19 mouse cellular contexts compared by ENCODE assay signal in genomic region chr11:52761800-52762199, GRCm38 (mm10). TPM values are rescaled to one million over a fixed set of nuclear protein-coding genes. Genes with fewer than 3 reads are reported as not detected.
DNase-seq lines count a peak whose midpoint lies in the region; ATAC-seq and TF ChIP-seq lines count a peak whose summit lies in the region.
"Had no signal": no experiment of that assay in that cellular context is flagged by ENCODE, and none has a peak within 500 bp of the region (broad histone marks: within the 10 kb centered on the region; RNA-seq: fewer than 3 reads in every experiment).

No protein-coding gene starts in this region.

- no peak overlapping the region for H3K9ac ChIP-seq in hindbrain, embryonic 11.5 days (ENCODE audit: low read depth, low read length)
- H3K9ac ChIP-seq: embryonic facial prominence, embryonic 15.5 days; forebrain, embryonic 13.5 days; heart, embryonic 15.5 days; hindbrain, embryonic 15.5 days had no signal

- no peaks in the 10 kb centered on the region for H3K9me3 ChIP-seq in hindbrain, embryonic 11.5 days (ENCODE audit: control insufficient read depth, low read length)
- H3K9me3 ChIP-seq: embryonic facial prominence, embryonic 15.5 days; forebrain, embryonic 13.5 days; heart, embryonic 15.5 days; hindbrain, embryonic 15.5 days had no signal

- H3K4me2 ChIP-seq in hindbrain, embryonic 11.5 days (replicated peaks; ENCODE audit: low read depth, low read length): no peak overlapping the region
- H3K4me2 ChIP-seq: embryonic facial prominence, embryonic 15.5 days; forebrain, embryonic 13.5 days; heart, embryonic 15.5 days; hindbrain, embryonic 15.5 days had no signal

- no peaks in the 10 kb centered on the region for H3K4me1 ChIP-seq in cortical plate, adult 2 months (ENCODE audit: control insufficient read depth, insufficient read depth, low read length)
- peaks cover 9% of the 10 kb centered on the region for H3K4me1 ChIP-seq in hindbrain, embryonic 11.5 days (replicated peaks; ENCODE audit: control insufficient read depth, insufficient read depth, low read length)

- H3K36me3 ChIP-seq in hindbrain, embryonic 11.5 days (ENCODE audit: control insufficient read depth, insufficient read depth, low read length): no peaks in the 10 kb centered on the region
- H3K36me3 ChIP-seq: embryonic facial prominence, embryonic 15.5 days; heart, embryonic 15.5 days; hindbrain, embryonic 15.5 days had no signal

- peaks cover 37% of the 10 kb centered on the region for H3K27me3 ChIP-seq in hindbrain, embryonic 11.5 days (ENCODE audit: control insufficient read depth, insufficient read depth, low read length)

- no peak for TF ChIP-seq POLR2A in cortical plate, adult 2 months (IDR thresholded peaks at IDR 0.05; ENCODE audit: extremely low read depth, insufficient read depth, low read length)

- ATAC-seq in hindbrain, embryonic 11.5 days (ENCODE audit: low FRiP score): no peak
- ATAC-seq: activated CD4-positive, CD25-positive, alpha-beta regulatory T cell, adult 4 months; forebrain, embryonic 13.5 days had no signal

- H3K4me3 ChIP-seq in layer of hippocampus, adult 2 months: no peak overlapping the region
- no peak overlapping the region for H3K4me3 ChIP-seq in cortical plate, adult 2 months (ENCODE audit: insufficient read depth, low read length)
- H3K4me3 ChIP-seq in hindbrain, embryonic 11.5 days (ENCODE audit: low read depth, low read length): no peak overlapping the region
- H3K4me3 ChIP-seq: embryonic facial prominence, embryonic 15.5 days; forebrain, embryonic 13.5 days; heart, embryonic 15.5 days; hindbrain, embryonic 15.5 days had no signal

- DNase-seq in embryo, embryonic 11 days: peak; percentile 15
- DNase-seq in embryo, embryonic 10 days (ENCODE audit: low spot score): no peak
- DNase-seq in layer of hippocampus, adult 2 months (ENCODE audit: low spot score in 2 of 2): no peak
- DNase-seq in layer of hippocampus, postnatal 36 days: no peak
- peak; percentile 5 for DNase-seq in thymus, postnatal 25 days
- DNase-seq in thymus, adult 18-20 months: no peak
- DNase-seq in hindbrain, embryonic 11.5 days (ENCODE audit: low spot score): no peak
- DNase-seq: cerebellum, adult 11-12 months; kidney, postnatal 10 days; liver; retina, postnatal 1 day had no signal

- peak; percentile 59 for TF ChIP-seq CTCF in layer of hippocampus, adult 2 months (conservative IDR thresholded peaks at IDR 0.05)
- TF ChIP-seq CTCF in cortical plate, adult 2 months (IDR thresholded peaks at IDR 0.05; ENCODE audit: extremely low read depth, insufficient read depth, low read length): 0 out of 2 replicates have a peak, but pooled peaks have one; percentile 12

- 78% methylated on average over 1 of the region's 1 CpGs for WGBS in hindbrain, embryonic 11.5 days

- H3K27ac ChIP-seq in layer of hippocampus, adult 2 months: no peak overlapping the region
- no peak overlapping the region for H3K27ac ChIP-seq in cortical plate, adult 2 months (ENCODE audit: insufficient read depth, low read length)
- H3K27ac ChIP-seq in hindbrain, embryonic 11.5 days (ENCODE audit: low read depth, low read length): no peak overlapping the region
- H3K27ac ChIP-seq: embryonic facial prominence, embryonic 15.5 days; forebrain, embryonic 13.5 days; heart, embryonic 15.5 days; hindbrain, embryonic 15.5 days had no signal

RNA-seq across cellular contexts. Expression of gene Fstl4, which starts 2.6 kb away (rescaled TPM):
- total RNA-seq in layer of hippocampus, adult 2 months (2021): 10 to 100 TPM; 13.8 to 14.8 TPM
- 10 to 100 TPM; 13.3 to 14.1 TPM for total RNA-seq in layer of hippocampus, postnatal 36 days (2021)
- 9.9 and 10.1 TPM in 2 replicates for polyA plus RNA-seq in cortical plate, adult 2 months (2012; rRNA removed)
- 2.0 and 2.1 TPM in 2 replicates for polyA plus RNA-seq in hindbrain, embryonic 11.5 days (2014; fragmentation: Nextera tagmentation; extraction: Ambion mirVana)
- total RNA-seq: common myeloid progenitor, adult 5-6 weeks had no signal
- polyA plus RNA-seq: activated CD4-positive, CD25-positive, alpha-beta regulatory T cell, adult 4 months; C2C12 had no signal

Comparison
In these comparisons a context has a peak if more than half of its experiments do, and no peak if none do; other contexts are left out.
1. DNase-seq: peak in embryo, embryonic 11 days (single experiment) and thymus, postnatal 25 days (single experiment); none in embryo, embryonic 10 days (single experiment), layer of hippocampus, adult 2 months (0 of 2), layer of hippocampus, postnatal 36 days (0 of 2), thymus, adult 18-20 months (0 of 2) and hindbrain, embryonic 11.5 days (single experiment).